24 mouse cellular contexts compared by ENCODE assay signal in the genomic region with DNA sequence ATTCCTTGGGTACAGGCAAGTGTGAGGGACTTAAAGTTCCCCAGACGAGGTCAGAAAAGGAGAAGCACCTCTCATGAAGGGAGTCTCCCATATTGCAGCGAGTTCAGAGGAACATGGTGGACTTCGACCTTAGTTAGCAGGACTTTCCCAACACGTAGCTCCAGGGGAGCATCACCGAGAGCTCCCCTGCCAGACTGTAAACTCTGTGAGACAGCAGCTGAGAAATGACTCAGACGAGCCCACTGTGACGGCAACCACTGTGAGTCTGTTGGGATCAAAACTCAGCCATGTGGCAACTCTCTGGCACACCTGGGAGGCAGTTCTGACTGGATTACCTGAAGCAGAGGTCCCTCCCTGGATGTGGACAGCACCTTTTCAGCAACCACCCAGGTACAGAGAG. TPM values are rescaled to one million over a fixed set of nuclear protein-coding genes. Genes with fewer than 3 reads are reported as not detected.
DNase-seq lines count a peak whose midpoint lies in the region; ATAC-seq and TF ChIP-seq lines count a peak whose summit lies in the region.
"Had no signal": no experiment of that assay in that cellular context is flagged by ENCODE, and none has a peak within 500 bp of the region (broad histone marks: within the 10 kb centered on the region; RNA-seq: fewer than 3 reads in every experiment).

No protein-coding gene starts in this region.

- no peaks in the 10 kb centered on the region; the same call in 1 of the 2 replicates for H3K36me3 ChIP-seq in kidney, adult 2 months (ENCODE audit: control insufficient read depth, insufficient read depth, low read length)
- peaks cover 7% of the 10 kb centered on the region for H3K36me3 ChIP-seq in liver, embryonic 16.5 days (ENCODE audit: control insufficient read depth, insufficient read depth)
- peaks cover 10% of the 10 kb centered on the region for H3K36me3 ChIP-seq in intestine, embryonic 15.5 days
- peaks cover 18% of the 10 kb centered on the region for H3K36me3 ChIP-seq in intestine, embryonic 16.5 days (ENCODE audit: control insufficient read depth, insufficient read depth, low read length)
- H3K36me3 ChIP-seq in limb, embryonic 10.5 days, result peaks cover 79% of the 10 kb centered on the region
- H3K36me3 ChIP-seq in forebrain, embryonic 12.5 days (replicated peaks), result peaks cover 57% of the 10 kb centered on the region

- H3K4me3 ChIP-seq in kidney, adult 2 months (ENCODE audit: insufficient read depth, low read depth, low read length), result no peak overlapping the region
- no peak overlapping the region for H3K4me3 ChIP-seq in liver, embryonic 16.5 days (ENCODE audit: low read depth, low read length)
- H3K4me3 ChIP-seq in intestine, embryonic 15.5 days (replicated peaks), result no peak overlapping the region
- H3K4me3 ChIP-seq in intestine, embryonic 16.5 days (ENCODE audit: low read length), result no peak overlapping the region
- H3K4me3 ChIP-seq in limb, embryonic 10.5 days, result no peak overlapping the region
- no peak overlapping the region for H3K4me3 ChIP-seq in forebrain, embryonic 12.5 days (replicated peaks)
- H3K4me3 ChIP-seq: embryonic facial prominence, embryonic 13.5 days; embryonic facial prominence, embryonic 15.5 days; erythroblast, embryonic 14.5 days; forebrain, embryonic 10.5 days; forebrain, embryonic 13.5 days; forebrain, embryonic 15.5 days had no signal

- H3K4me2 ChIP-seq in liver, embryonic 16.5 days (ENCODE audit: low read depth, low read length), result no peak overlapping the region
- no peak overlapping the region for H3K4me2 ChIP-seq in intestine, embryonic 15.5 days (replicated peaks)
- no peak overlapping the region for H3K4me2 ChIP-seq in intestine, embryonic 16.5 days (ENCODE audit: low read depth, low read length)
- no peak overlapping the region for H3K4me2 ChIP-seq in forebrain, embryonic 12.5 days
- H3K4me2 ChIP-seq: embryonic facial prominence, embryonic 13.5 days; embryonic facial prominence, embryonic 15.5 days; forebrain, embryonic 13.5 days; forebrain, embryonic 15.5 days had no signal

- H3K9me3 ChIP-seq in liver, embryonic 16.5 days (replicated peaks; ENCODE audit: control insufficient read depth, low read length), result no peaks in the 10 kb centered on the region
- H3K9me3 ChIP-seq in intestine, embryonic 15.5 days, result no peaks in the 10 kb centered on the region
- H3K9me3 ChIP-seq in intestine, embryonic 16.5 days (ENCODE audit: control insufficient read depth, low read length), result no peaks in the 10 kb centered on the region
- H3K9me3 ChIP-seq in limb, embryonic 10.5 days (replicated peaks), result no peaks in the 10 kb centered on the region
- H3K9me3 ChIP-seq in forebrain, embryonic 12.5 days, result no peaks in the 10 kb centered on the region
- H3K9me3 ChIP-seq: embryonic facial prominence, embryonic 13.5 days; embryonic facial prominence, embryonic 15.5 days; forebrain, embryonic 10.5 days; forebrain, embryonic 13.5 days; forebrain, embryonic 15.5 days had no signal

- peak; percentile 33 for DNase-seq in kidney, adult 2 months
- DNase-seq in kidney, postnatal 4 days, result no peak
- no peak for DNase-seq in liver
- no peak for DNase-seq in limb, embryonic 10.5 days (ENCODE audit: low spot score)
- DNase-seq: adrenal gland, adult 2 months; adrenal gland, postnatal 10 days; adrenal gland, postnatal 25 days; cerebellum, adult 11 months; cerebellum, adult 18-20 months; cerebellum, adult 8-10 months; cerebellum, adult 9-11 months; cerebellum, postnatal 14 days; cerebellum, postnatal 36 days; embryo, embryonic 11 days had no signal

- no peaks in the 10 kb centered on the region for H3K4me1 ChIP-seq in kidney, adult 2 months (ENCODE audit: control insufficient read depth, insufficient read depth, low read length)
- peaks cover 4% of the 10 kb centered on the region; the same call in 1 of the 2 replicates for H3K4me1 ChIP-seq in liver, embryonic 16.5 days (ENCODE audit: control insufficient read depth, low read depth, low read length)
- no peaks in the 10 kb centered on the region for H3K4me1 ChIP-seq in intestine, embryonic 15.5 days (replicated peaks)
- H3K4me1 ChIP-seq in intestine, embryonic 16.5 days (ENCODE audit: control insufficient read depth, insufficient read depth, low read length), result no peaks in the 10 kb centered on the region
- no peaks in the 10 kb centered on the region for H3K4me1 ChIP-seq in limb, embryonic 10.5 days
- no peaks in the 10 kb centered on the region for H3K4me1 ChIP-seq in forebrain, embryonic 12.5 days
- H3K4me1 ChIP-seq: embryonic facial prominence, embryonic 13.5 days; embryonic facial prominence, embryonic 15.5 days; forebrain, embryonic 10.5 days; forebrain, embryonic 13.5 days; forebrain, embryonic 15.5 days had no signal

- 58% methylated on average over 7 of the region's 7 CpGs for WGBS in kidney, adult 2 months
- 59% methylated on average over 7 of the region's 7 CpGs for WGBS in liver, embryonic 16.5 days (ENCODE audit: insufficient replicate concordance)
- 62% methylated on average over 7 of the region's 7 CpGs for WGBS in intestine, embryonic 15.5 days
- 68% methylated on average over 7 of the region's 7 CpGs for WGBS in intestine, embryonic 16.5 days
- WGBS in limb, embryonic 10.5 days, result 84% methylated on average over 7 of the region's 7 CpGs
- WGBS in forebrain, embryonic 12.5 days, result 90% methylated on average over 7 of the region's 7 CpGs

- H3K27ac ChIP-seq in kidney, adult 2 months (ENCODE audit: insufficient read depth, low read depth, low read length), result no peak overlapping the region
- H3K27ac ChIP-seq in liver, embryonic 16.5 days (ENCODE audit: low read length), result no peak overlapping the region
- no peak overlapping the region for H3K27ac ChIP-seq in intestine, embryonic 15.5 days
- no peak overlapping the region for H3K27ac ChIP-seq in intestine, embryonic 16.5 days (ENCODE audit: low read length)
- H3K27ac ChIP-seq in limb, embryonic 10.5 days, result no peak overlapping the region
- no peak overlapping the region for H3K27ac ChIP-seq in forebrain, embryonic 12.5 days
- H3K27ac ChIP-seq: embryonic facial prominence, embryonic 13.5 days; embryonic facial prominence, embryonic 15.5 days; forebrain, embryonic 10.5 days; forebrain, embryonic 13.5 days; forebrain, embryonic 15.5 days had no signal

- TF ChIP-seq CTCF in kidney, adult 2 months (conservative IDR thresholded peaks at IDR 0.05; ENCODE audit: insufficient read depth, insufficient read length, low read depth, low read length), result no peak

- peak; percentile 56 for ATAC-seq in liver, embryonic 16.5 days (ENCODE audit: low read depth)
- peak; percentile 43; the same call in 1 of the 2 replicates for ATAC-seq in intestine, embryonic 15.5 days
- peak; percentile 69 for ATAC-seq in intestine, embryonic 16.5 days
- ATAC-seq in forebrain, embryonic 12.5 days (ENCODE audit: low FRiP score), result no peak
- ATAC-seq: forebrain, embryonic 13.5 days; forebrain, embryonic 15.5 days had no signal

- H3K27me3 ChIP-seq in kidney, adult 2 months (replicated peaks; ENCODE audit: control insufficient read depth, insufficient read depth, low read length), result no peaks in the 10 kb centered on the region
- H3K27me3 ChIP-seq in liver, embryonic 16.5 days (ENCODE audit: control insufficient read depth, insufficient read depth, low read depth, low read length), result no peaks in the 10 kb centered on the region
- no peaks in the 10 kb centered on the region for H3K27me3 ChIP-seq in intestine, embryonic 15.5 days (replicated peaks)
- H3K27me3 ChIP-seq in intestine, embryonic 16.5 days (replicated peaks; ENCODE audit: control insufficient read depth, insufficient read depth, low read length), result no peaks in the 10 kb centered on the region
- H3K27me3 ChIP-seq in limb, embryonic 10.5 days (ENCODE audit: low read depth, poor library complexity, severe bottlenecking), result no peaks in the 10 kb centered on the region
- H3K27me3 ChIP-seq in forebrain, embryonic 12.5 days, result no peaks in the 10 kb centered on the region
- H3K27me3 ChIP-seq: embryonic facial prominence, embryonic 13.5 days; embryonic facial prominence, embryonic 15.5 days; forebrain, embryonic 13.5 days; forebrain, embryonic 15.5 days had no signal

- no peak for TF ChIP-seq POLR2A in kidney, adult 2 months (IDR thresholded peaks at IDR 0.05; ENCODE audit: low read depth, low read length)

- no peak overlapping the region for H3K9ac ChIP-seq in liver, embryonic 16.5 days (ENCODE audit: low read depth, low read length)
- H3K9ac ChIP-seq in intestine, embryonic 15.5 days, result no peak overlapping the region
- no peak overlapping the region for H3K9ac ChIP-seq in intestine, embryonic 16.5 days (ENCODE audit: low read depth, low read length)
- no peak overlapping the region for H3K9ac ChIP-seq in forebrain, embryonic 12.5 days
- H3K9ac ChIP-seq: embryonic facial prominence, embryonic 13.5 days; embryonic facial prominence, embryonic 15.5 days; forebrain, embryonic 13.5 days; forebrain, embryonic 15.5 days had no signal

RNA-seq across cellular contexts. Expression of a gene that starts 10.8 kb away (rescaled TPM):
- polyA plus RNA-seq in kidney, adult 2 months (2012; rRNA removed), result 2.7 and 3.2 TPM in 2 replicates
- 1.1 and 1.3 TPM in 2 replicates for polyA plus RNA-seq in liver, embryonic 16.5 days (2015; fragmentation: Nextera tagmentation; extraction: Ambion mirVana)
- 3.0 and 3.1 TPM in 2 replicates for polyA plus RNA-seq in intestine, embryonic 15.5 days (2015; fragmentation: Nextera tagmentation; extraction: Ambion mirVana)
- 1.6 and 1.9 TPM in 2 replicates for polyA plus RNA-seq in intestine, embryonic 16.5 days (2015; fragmentation: Nextera tagmentation; extraction: Ambion mirVana)
- 2.6 and 2.9 TPM in 2 replicates for polyA plus RNA-seq in limb, embryonic 10.5 days (2016; fragmentation: Nextera tagmentation; extraction: Ambion mirVana)
- 2.4 and 2.6 TPM in 2 replicates for polyA plus RNA-seq in forebrain, embryonic 12.5 days (2016; fragmentation: Nextera tagmentation; extraction: Ambion mirVana)

RNA-seq across cellular contexts. Expression of a gene that starts 41.8 kb away (rescaled TPM):
- 87.6 and 128 TPM in 2 replicates for polyA plus RNA-seq in kidney, adult 2 months (2012; rRNA removed)
- polyA plus RNA-seq in liver, embryonic 16.5 days (2015; fragmentation: Nextera tagmentation; extraction: Ambion mirVana), result 31.8 and 35.5 TPM in 2 replicates
- polyA plus RNA-seq in intestine, embryonic 15.5 days (2015; fragmentation: Nextera tagmentation; extraction: Ambion mirVana), result 68.2 and 70.9 TPM in 2 replicates
- 65.7 and 66.6 TPM in 2 replicates for polyA plus RNA-seq in intestine, embryonic 16.5 days (2015; fragmentation: Nextera tagmentation; extraction: Ambion mirVana)
- polyA plus RNA-seq in limb, embryonic 10.5 days (2016; fragmentation: Nextera tagmentation; extraction: Ambion mirVana), result 41.9 and 42.3 TPM in 2 replicates
- polyA plus RNA-seq in forebrain, embryonic 12.5 days (2016; fragmentation: Nextera tagmentation; extraction: Ambion mirVana), result 39.6 and 47.3 TPM in 2 replicates
